Mouse (Mus musculus) cerebellum, adult 2 months (tissue): ENCODE data around the gene Trp53bp1. TPM values are rescaled to one million over a fixed set of nuclear protein-coding genes. Genes with fewer than 3 reads are reported as not detected.

Source experiments
- DNase-seq, 2 experiments: peaks; one replicate each; pipeline ENCODE4 v3.0.0; 2021
- H3K27ac ChIP-seq: fragments of 200-500 bp; 2 replicates; pipeline ENCODE4 v1.5.1; 2012; ENCODE audit warnings: low read length, control low read depth, inconsistent platforms; ENCODE audit not compliant: insufficient read depth
- H3K27me3 ChIP-seq: fragments of 200-500 bp; 2 replicates; pipeline ENCODE4 v1.6.1; 2012; ENCODE audit warnings: inconsistent platforms, mild to moderate bottlenecking, low read length, moderate library complexity; ENCODE audit not compliant: control insufficient read depth, insufficient read depth
- H3K4me1 ChIP-seq: fragments of 200-500 bp; 2 replicates; pipeline ENCODE4 v1.6.1; 2011; ENCODE audit warnings: low read length; ENCODE audit not compliant: control insufficient read depth, insufficient read depth
- H3K4me3 ChIP-seq: fragments of 200-500 bp; replicated peaks from 2 replicates; pipeline ENCODE3; 2011; ENCODE audit warnings: mild to moderate bottlenecking, low read depth, low read length, control low read depth; ENCODE audit not compliant: insufficient read depth
- CTCF ChIP-seq: fragments of 200-500 bp; IDR thresholded peaks from 2 replicates; pipeline ENCODE4 v1.5.1; 2011; ENCODE audit warnings: low read depth, mild to moderate bottlenecking, control low read depth, low read length, moderate library complexity, borderline replicate concordance; ENCODE audit not compliant: insufficient read depth
- POLR2A ChIP-seq: fragments of 200-500 bp; IDR thresholded peaks from 2 replicates; pipeline ENCODE4 v1.6.1; 2011; ENCODE audit warnings: low read length, control low read depth, borderline replicate concordance; ENCODE audit not compliant: insufficient read depth
- WGBS: fragments of 180-500 bp; shearing (Covaris S2); methylation state at CpG from one replicate; pipeline ENCODE4 v1.1.7; 2018; 5-methylcytosine and 5-hydroxymethylcytosine counted together
- polyA plus RNA-seq: library from polyadenylated mRNA; depleted of rRNA; stranded (reverse); fragments of >200 nt; gene quantifications from 2 replicates; pipeline ENCODE4 v1.2.3, GENCODE M21; 2012

Gene Trp53bp1
- polyA plus RNA-seq, 1 experiment: 59.4 TPM

GRCm38 (mm10) chr2:121188530-121188929, 82.7 kb downstream of the Trp53bp1 start:
- WGBS: 74% methylated on average over 1 of the region's 1 CpGs
- Histone ChIP-seq H3K27me3 (no peaks in the 10 kb centered on the region), H3K4me3 (no peak overlapping the region), H3K4me1 (peaks cover under 1% of the 10 kb centered on the region; the same call in 1 of the 2 replicates), H3K27ac (no peak overlapping the region)
- no peak for TF ChIP-seq CTCF
- no peak for TF ChIP-seq POLR2A
- no peak for DNase-seq

- TF ChIP-seq POLR2A: no peak
- TF ChIP-seq CTCF: no peak
- no peak overlapping the region for H3K4me3 ChIP-seq
- DNase-seq: peak in 1 of 2 experiments; percentile 19
- no peaks in the 10 kb centered on the region for H3K27me3 ChIP-seq
- H3K27ac ChIP-seq: no peak overlapping the region
- peaks cover 6% of the 10 kb centered on the region for H3K4me1 ChIP-seq
- 97% methylated on average over 7 of the region's 7 CpGs for WGBS
Measured at GRCm38 (mm10) chr2:121184142-121184541, 87.1 kb downstream of the Trp53bp1 start.

- Histone ChIP-seq H3K4me3 (no peak overlapping the region), H3K27me3 (no peaks in the 10 kb centered on the region), H3K4me1 (peaks cover 6% of the 10 kb centered on the region), H3K27ac (0 out of 2 replicates have a peak overlapping the region, but pooled peaks have one; percentile 17)
- TF ChIP-seq POLR2A: no peak
- no peak for TF ChIP-seq CTCF
- peak; percentile 88 to 90 for DNase-seq
- 7% methylated on average over 5 of the region's 5 CpGs for WGBS
Measured at GRCm38 (mm10) chr2:121183431-121183830, 87.8 kb downstream of the Trp53bp1 start.

GRCm38 (mm10) chr2:121178828-121179479, 92.3 kb downstream of the Trp53bp1 start:
- Histone ChIP-seq H3K4me3 (no peak overlapping the region), H3K4me1 (peaks cover 6% of the 10 kb centered on the region), H3K27me3 (no peaks in the 10 kb centered on the region), H3K27ac (no peak overlapping the region)
- TF ChIP-seq CTCF (no peak), POLR2A (no peak)
- no peak for DNase-seq
- 95% methylated on average over 3 of the region's 3 CpGs for WGBS

GRCm38 (mm10) chr2:121170980-121171742, 100.0 kb downstream of the Trp53bp1 start, which contains the start of gene Zscan29:
Gene Zscan29, minus strand, starts transcription at chr2:121171125.
- TF ChIP-seq POLR2A (peak; percentile 62; the same call in 1 of the 2 replicates), CTCF (no peak)
- Histone ChIP-seq H3K4me1 (peaks cover 12% of the 10 kb centered on the region), H3K27me3 (no peaks in the 10 kb centered on the region), H3K4me3 (peak within 1 kb of the TSS; percentile 67), H3K27ac (peak within 1 kb of the TSS; percentile 57)
- DNase-seq: peak; percentile 89
- WGBS: 1% methylated on average over 66 of the region's 66 CpGs

- under 1% methylated on average over 38 of the region's 38 CpGs for WGBS
Measured at GRCm38 (mm10) chr2:121170481-121170971, 100.7 kb downstream of the Trp53bp1 start, which contains the start of gene Tubgcp4. Gene Tubgcp4, plus strand, starts transcription at chr2:121170654.

GRCm38 (mm10) chr2:121169902-121170301, 101.3 kb downstream of the Trp53bp1 start:
- H3K4me3 ChIP-seq: peak overlapping the region; percentile 67
- WGBS: 1% methylated on average over 9 of the region's 9 CpGs
- H3K27me3 ChIP-seq: no peaks in the 10 kb centered on the region
- DNase-seq: peak; percentile 35 to 43
- no peak for TF ChIP-seq POLR2A
- no peak for TF ChIP-seq CTCF
- peaks cover 12% of the 10 kb centered on the region for H3K4me1 ChIP-seq
- no peak overlapping the region for H3K27ac ChIP-seq

More at GRCm38 (mm10) chr2:121170481-121170971, 100.7 kb downstream of the Trp53bp1 start, which contains the start of gene Tubgcp4:
- Histone ChIP-seq H3K4me1 (peaks cover 12% of the 10 kb centered on the region), H3K4me3 (peak within 1 kb of the TSS; percentile 67), H3K27ac (peak within 1 kb of the TSS; percentile 57), H3K27me3 (no peaks in the 10 kb centered on the region)
- peak in 1 of 2 experiments; percentile 46 for DNase-seq
- TF ChIP-seq CTCF: no peak
- TF ChIP-seq POLR2A: no peak

- Histone ChIP-seq H3K27ac (no peak overlapping the region), H3K4me1 (peaks cover 12% of the 10 kb centered on the region), H3K4me3 (peak overlapping the region; percentile 46), H3K27me3 (no peaks in the 10 kb centered on the region)
- DNase-seq: no peak
- WGBS: 44% methylated on average over 4 of the region's 4 CpGs
- TF ChIP-seq CTCF (no peak), POLR2A (no peak)
Measured at GRCm38 (mm10) chr2:121169173-121169572, 102.0 kb downstream of the Trp53bp1 start.
